In genomic region chr14:59988860-59989259, GRCm38 (mm10) we compare ENCODE assay signal across 10 mouse cellular contexts.
A peak's percentile ranks its signal among the peaks of the same experiment; 100 is the strongest.
DNase-seq lines count a peak whose midpoint lies in the region; ATAC-seq lines count a peak whose summit lies in the region.
"Had no signal": no experiment of that assay in that cellular context is flagged by ENCODE, and none has a peak within 500 bp of the region (broad histone marks: within the 10 kb centered on the region; RNA-seq: fewer than 3 reads in every experiment).

No protein-coding gene starts in this region.

- H3K36me3 ChIP-seq in kidney, embryonic 14.5 days (ENCODE audit: control insufficient read depth, insufficient read depth, low read length): no peaks in the 10 kb centered on the region
- H3K36me3 ChIP-seq in embryonic facial prominence, embryonic 10.5 days (replicated peaks): no peaks in the 10 kb centered on the region

- H3K9me3 ChIP-seq in kidney, embryonic 14.5 days (ENCODE audit: control insufficient read depth, low read length): no peaks in the 10 kb centered on the region
- H3K9me3 ChIP-seq in embryonic facial prominence, embryonic 10.5 days: no peaks in the 10 kb centered on the region

- H3K9ac ChIP-seq in kidney, embryonic 14.5 days (ENCODE audit: low read depth, low read length): no peak overlapping the region

- peak; percentile 29 for DNase-seq in adrenal gland, postnatal 14 days
- no peak for DNase-seq in adrenal gland, adult 2 months
- peak; percentile 12 for DNase-seq in kidney, postnatal 10 days
- DNase-seq in B cell, adult 2 months: peak; percentile 16 to 27
- peak; percentile 30 for DNase-seq in embryonic facial prominence, embryonic 10.5 days (ENCODE audit: low spot score)
- DNase-seq in yolk sac, embryonic 10.5 days (ENCODE audit: low spot score): no peak
- DNase-seq in right cerebral cortex, postnatal 25 days: no peak
- DNase-seq: heart, adult 18-20 months had no signal

- no peak overlapping the region for H3K4me2 ChIP-seq in kidney, embryonic 14.5 days (replicated peaks; ENCODE audit: low read depth, low read length)

- 60% methylated on average over 5 of the region's 5 CpGs for WGBS in kidney, embryonic 14.5 days
- WGBS in embryonic facial prominence, embryonic 10.5 days: 54% methylated on average over 5 of the region's 5 CpGs

- H3K4me1 ChIP-seq in kidney, embryonic 14.5 days (ENCODE audit: control insufficient read depth, insufficient read depth, low read length): no peaks in the 10 kb centered on the region
- peaks cover 8% of the 10 kb centered on the region; the same call in 1 of the 2 replicates for H3K4me1 ChIP-seq in embryonic facial prominence, embryonic 10.5 days

- no peaks in the 10 kb centered on the region for H3K27me3 ChIP-seq in kidney, embryonic 14.5 days (ENCODE audit: control insufficient read depth, insufficient read depth, low read length)
- H3K27me3 ChIP-seq in embryonic facial prominence, embryonic 10.5 days (replicated peaks; ENCODE audit: low read depth, poor library complexity, severe bottlenecking): no peaks in the 10 kb centered on the region; the same call in 1 of the 2 replicates

- ATAC-seq in kidney, embryonic 14.5 days (ENCODE audit: low FRiP score, low TSS enrichment): no peak
- ATAC-seq: intestine, embryonic 16.5 days had no signal

- H3K4me3 ChIP-seq in kidney, embryonic 14.5 days (ENCODE audit: low read length): no peak overlapping the region
- no peak overlapping the region for H3K4me3 ChIP-seq in embryonic facial prominence, embryonic 10.5 days

- H3K27ac ChIP-seq in kidney, embryonic 14.5 days (ENCODE audit: low read depth, low read length): no peak overlapping the region
- no peak overlapping the region for H3K27ac ChIP-seq in embryonic facial prominence, embryonic 10.5 days (replicated peaks)

Comparison
In these comparisons a context has a peak if more than half of its experiments do, and no peak if none do; other contexts are left out.
1. DNase-seq: peak in adrenal gland, postnatal 14 days (single experiment), kidney, postnatal 10 days (single experiment), B cell, adult 2 months (2 of 2) and embryonic facial prominence, embryonic 10.5 days (single experiment); none in adrenal gland, adult 2 months (single experiment), yolk sac, embryonic 10.5 days (single experiment) and right cerebral cortex, postnatal 25 days (single experiment).